Mouse (Mus musculus): ENCODE measurements at regions not wholly inside any gene's neighbourhood (a gene's known extent, or its start where the extent isn't known, plus 50 kb on each side); places are given as distances from the start of the nearest gene placed in this dataset.

DNA sequence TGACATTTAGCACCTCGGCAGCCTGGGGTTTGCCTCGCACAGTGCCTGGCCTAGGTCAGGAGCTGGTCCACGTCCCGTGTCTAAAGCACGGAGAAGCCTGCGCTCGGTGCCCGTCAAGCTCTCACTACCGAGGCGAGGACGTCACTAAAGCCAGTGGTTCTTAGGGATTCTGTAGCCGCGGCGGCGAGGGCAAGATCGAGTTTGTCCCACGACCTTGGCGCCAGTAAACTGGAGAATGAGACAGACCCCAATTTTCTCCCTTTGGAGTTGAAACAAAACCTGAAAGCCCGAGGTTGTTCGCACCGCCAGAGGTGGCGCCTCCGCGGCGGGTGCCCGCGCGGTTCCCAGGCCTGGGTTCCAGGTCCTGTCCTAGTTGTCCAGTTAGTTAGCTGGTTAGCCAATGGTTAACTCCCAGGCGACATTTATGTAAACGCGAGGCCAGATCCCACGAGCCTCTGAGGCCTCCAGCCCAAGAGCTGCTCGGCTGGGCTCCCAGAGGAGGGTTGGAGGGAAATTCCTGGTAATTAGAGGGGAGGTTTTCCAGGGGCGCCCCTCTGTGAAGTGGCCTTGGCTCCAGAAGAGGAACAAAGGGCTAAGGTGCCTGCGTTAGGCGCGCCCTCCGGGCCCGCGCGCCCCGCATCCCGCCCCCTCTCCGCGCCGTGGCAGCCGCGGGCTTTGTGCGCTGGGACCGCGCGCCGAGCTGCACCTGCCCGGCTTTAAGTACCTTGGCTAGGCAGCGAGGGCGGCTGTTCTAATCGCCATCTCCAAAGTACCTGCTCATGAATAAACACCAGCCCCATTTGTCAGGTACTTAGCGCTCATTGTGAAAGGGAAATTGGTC is 74.0 kb downstream of the Rhcg start:
- DNase-seq: no peak

DNA sequence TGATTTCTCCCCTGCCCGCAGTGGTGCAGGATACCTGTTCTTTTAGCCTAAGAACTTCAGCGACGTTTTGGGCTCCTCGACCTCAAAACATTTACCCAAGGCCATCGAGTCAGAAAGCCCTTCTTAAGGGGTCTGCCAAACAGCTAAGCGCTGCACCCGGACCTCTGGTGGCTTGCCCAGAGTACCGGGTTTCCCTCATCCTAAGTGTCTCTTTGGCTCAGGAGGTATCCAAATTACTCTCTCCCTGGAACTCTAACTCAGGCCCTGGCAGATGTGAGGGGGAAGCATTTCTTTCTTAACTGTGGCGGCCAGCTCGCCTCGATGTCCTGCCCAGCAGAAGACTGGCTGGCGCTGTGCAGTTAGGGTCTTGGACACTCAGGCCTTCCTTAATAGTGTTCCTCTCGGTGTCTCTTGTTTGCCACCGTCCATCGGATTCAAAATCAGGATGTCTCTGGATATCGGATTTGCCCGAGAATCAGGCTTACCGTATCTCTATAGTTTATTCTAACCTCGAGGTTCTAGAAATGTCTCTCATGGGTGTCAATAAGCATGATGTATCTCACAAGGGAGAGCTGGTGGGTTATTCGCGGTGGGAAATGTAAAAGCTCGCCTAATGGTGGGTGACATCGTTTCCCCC is 75.0 kb downstream of the Rhcg start:
- DNase-seq: no peak

DNA sequence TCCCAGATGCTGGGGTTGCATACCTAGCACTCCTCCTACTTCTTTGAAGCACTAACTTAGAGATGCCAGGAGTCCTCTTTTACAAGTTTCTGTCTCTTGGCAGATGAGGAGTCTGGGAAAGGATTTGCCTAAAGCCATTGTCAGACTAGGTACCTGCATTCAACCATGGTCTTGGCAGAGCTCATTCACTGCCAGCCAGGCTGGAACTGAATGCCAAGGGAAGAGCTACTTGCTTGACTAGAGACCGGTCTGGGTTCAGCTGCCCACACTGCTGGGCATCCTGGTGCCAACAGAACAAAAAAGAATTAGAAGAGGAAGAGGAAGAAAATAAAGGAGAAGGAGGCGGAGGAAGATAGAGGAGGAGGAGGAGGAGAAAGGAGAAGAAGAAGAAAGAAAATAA is 74.1 kb upstream of the Polg start:
- DNase-seq: no peak

DNA sequence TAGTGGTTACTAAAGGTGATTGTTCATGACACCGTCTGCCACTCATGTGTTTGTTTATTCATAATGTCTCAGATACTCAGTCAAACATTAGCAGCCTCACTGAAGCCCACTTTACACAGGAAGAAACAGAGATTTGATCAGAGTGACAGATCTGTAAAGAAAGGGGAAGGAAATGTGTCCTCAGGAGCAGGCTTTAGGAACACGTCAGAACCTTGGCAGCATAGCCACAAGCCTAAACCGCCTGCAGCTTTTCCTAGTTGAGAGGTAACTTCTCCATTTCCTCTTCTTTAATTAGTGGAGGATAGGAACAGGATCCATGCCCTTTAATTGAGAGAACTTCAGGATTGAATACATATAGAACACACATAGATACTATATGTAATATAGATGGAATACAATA is 73.3 kb upstream of the Polg start:
- DNase-seq: no peak

DNA sequence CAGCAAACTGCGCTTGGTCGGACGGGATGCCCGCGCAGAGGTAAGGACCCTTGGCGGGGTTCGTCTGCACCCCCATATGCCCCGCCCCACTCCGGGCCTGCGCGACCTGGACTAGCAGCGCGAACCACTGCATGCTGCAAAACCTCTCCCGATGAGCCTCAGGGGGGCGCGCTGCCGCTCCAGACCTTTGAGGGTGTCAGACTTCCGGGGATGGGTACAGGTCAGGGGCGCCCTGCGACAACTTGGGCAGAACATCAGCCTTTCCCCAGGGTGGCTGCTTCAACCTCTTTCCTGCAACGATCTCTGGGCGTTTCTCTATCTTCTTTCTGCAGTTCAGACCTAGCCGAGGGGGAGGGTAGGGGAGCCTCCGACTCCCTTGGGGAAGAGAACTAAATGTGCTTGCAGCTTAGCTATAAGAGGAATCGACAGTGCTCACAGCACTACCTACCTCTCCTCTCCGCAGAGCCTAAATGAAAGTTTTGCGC is 70.0 kb upstream of the Polg start:
- no peak for DNase-seq

DNA sequence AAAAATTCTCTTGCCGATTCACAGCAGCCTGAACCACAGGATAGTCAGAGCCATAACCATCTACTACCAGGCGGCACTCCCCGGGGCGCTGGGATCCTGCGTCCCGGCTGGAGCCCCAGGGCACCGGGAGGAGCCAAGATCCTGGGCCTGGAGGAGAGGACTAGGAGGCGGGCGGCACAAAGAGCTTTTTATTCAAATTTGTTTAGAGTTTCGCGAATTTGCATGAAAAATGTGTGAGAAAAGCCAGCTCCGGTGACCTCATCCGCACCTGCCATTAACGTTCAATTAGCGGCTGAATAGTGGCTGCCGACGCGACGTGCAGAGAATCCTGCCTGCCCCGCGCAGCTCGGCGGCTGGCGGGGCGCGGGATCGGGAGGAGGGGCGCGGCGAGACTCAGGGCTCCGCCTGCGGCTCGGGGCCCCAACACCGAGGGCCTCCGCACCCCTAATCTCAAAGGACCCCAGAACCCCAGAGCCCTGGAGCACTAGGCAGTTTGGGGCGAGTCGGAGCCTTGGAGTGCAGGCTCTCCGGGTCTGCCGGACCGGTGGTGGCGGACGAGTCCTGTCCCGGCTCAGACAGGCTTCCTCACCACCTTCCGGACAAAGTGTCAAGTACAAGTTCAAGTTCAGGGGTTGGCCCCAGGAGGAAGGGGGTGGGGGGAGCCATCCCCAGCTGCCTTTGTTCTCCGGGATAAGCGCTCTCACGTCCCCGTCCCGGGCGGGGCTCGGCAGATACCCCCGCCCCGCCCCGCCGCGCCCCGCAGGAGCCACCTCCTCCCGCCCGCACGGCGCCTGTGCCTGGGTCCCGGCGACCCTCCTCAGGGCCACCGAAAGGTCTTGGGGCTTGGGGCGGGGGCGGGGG is 69.3 kb upstream of the Polg start:
- peak in 1 of 2 experiments; percentile 13 for DNase-seq

DNA sequence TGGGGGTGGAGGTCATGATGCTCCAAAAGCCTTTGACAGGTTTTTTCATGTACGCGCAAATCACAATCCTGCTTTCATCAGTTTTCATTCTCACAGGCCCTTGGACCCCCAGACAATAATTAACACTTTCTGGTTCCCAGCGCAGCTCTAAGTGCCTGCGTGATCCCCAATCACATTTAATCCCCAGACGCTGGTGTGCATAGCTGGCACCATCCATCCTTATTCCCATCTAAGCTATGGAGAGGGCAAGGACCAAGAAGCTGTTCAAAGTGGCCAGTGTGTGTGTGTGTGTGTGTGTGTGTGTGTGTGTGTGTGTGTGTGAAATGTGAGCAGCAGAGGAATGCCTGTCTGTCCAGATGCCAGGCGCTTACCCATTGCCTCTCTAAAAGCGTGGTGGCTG is 68.7 kb upstream of the Polg start:
- no peak for DNase-seq

DNA sequence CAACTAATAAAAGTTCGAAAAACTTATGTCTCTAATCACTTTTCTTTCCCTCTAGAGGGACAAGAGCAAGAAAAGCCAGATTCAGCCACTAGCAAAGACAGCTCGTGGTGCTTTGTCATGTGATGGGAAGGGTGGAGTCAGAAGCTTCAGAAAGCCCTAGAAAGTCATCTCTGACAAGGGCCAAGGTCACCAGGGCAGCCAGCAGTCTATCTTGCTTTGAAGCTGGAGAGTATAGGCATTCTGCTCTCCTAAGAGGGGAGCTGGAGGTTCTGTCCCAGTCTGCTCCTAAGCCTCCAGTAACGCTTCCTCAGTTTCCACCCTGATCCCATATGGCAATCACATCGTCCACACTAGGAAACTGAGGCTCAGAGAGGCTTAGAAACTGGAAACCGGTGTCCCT is 68.2 kb upstream of the Polg start:
- DNase-seq: no peak

DNA sequence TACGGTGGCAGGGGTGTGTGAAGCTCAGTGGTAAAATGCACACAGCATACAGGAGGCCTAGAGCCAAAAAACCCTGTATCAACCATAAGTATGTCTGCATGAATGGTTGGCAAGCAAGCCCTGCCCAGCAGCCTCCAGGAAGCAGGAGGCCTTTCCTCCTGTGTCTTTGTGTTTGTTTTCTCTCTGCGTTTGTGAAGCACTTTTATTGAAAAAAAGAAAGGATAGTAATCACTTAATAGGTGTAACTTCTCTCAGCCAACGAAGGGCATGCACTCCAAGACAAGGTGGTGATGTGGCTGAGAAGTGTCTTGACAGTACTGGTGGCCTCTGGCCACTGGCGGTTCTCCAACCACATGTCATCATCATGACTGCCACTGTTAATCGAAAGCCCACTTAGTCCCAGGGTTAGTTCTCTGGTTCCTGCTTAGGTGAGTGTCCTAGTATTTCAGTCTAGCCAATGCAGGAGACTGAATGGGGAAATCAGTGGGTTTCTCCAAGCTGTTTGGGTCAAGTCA is 66.5 kb upstream of the Polg start:
- DNase-seq: no peak

DNA sequence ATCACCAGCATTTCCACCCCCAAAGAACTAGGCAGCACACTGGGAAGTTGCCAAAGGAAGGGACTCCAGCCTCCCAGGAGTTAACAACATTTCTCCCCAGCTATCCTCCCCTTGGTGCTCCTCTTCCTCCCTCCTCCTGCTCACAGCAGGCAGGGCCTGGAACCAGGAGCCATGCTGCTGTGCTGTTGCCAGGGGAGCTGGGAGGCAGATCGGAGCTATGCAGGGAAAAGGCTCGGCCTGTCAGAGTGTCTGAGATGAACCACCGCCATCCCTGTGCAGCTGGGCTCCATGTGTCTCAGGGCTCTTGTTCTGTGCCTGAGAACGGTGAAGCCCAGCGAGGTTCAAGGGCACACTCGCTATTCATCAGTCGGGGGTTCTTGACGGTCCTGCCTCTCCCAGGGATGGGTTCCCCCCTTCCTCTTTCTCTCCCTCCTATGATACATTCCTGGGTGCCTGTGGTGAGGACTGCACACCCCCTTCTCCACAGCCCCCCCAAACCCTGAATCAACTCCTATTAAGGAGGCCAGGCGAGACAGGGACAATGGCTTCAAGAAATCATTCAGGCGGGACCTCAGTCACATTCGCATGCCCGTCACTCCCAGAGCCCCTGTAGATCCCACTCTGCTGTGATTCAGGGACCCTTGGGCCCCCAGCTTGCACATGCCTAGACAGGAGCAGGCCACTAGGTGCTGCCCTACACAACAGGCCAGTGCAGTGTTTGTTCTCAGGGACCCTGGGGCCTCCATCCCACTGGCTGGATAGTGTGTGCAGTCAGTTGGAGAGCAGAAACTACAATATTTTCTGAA is 65.6 kb upstream of the Polg start:
- DNase-seq: no peak

DNA sequence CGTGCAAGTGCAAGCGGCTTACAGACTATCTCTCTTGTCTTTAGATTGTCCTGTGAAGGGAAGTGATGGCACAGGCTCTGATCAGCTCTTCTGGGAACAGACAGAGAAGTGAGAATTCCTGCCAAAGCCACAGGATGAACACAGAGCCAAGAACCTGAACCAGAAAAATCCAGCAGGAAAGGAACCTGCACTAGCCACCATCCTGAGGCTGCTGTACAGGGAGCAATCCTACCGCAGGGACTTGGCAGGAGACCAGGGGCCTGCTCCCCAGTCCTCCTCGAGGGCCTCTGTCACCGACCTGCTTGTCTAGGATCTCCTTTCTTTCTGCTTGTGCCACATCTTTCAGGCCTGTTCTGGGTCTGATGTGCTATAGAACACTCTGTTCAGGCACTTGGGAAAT is 65.0 kb upstream of the Polg start:
- no peak for DNase-seq

DNA sequence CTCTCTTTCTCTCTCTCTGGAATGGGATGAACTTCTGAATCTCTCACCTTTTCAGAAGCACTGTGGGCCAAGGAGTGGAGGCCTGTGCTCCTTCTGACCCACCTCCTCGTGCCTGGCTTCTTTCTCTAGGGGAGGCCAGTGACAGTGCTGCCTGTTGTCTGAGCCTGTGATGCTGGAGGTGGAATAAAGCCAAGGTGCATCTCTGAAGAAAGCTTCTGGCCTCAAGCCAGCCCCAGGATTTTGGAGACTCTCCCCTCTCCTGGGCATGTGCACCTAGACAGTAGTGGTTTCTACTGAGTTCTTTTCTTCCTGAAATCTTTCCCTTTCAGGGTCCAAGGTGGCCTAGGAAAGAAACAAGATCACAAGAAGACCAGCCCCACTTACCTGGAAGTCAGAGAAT is 63.3 kb upstream of the Polg start:
- DNase-seq: no peak

DNA sequence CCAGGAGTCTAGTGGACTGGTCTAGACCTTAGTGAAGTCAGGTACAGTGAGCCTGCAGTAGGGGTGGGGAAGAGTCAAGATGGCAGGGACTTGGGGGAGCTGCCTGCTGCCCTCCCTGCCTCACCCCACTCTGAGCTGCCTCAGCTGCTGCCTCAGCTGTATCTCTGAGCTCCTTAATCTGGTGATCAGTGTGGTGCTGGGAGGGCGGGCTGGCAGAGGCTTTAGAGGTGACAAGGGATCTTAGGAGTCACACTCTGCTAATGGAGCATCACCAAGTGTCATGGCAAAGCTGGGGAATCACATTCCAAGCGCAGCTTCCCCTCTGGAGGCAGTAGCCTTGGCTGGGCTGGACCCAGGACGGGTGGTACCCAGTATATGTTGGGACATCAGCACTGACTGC is 61.8 kb upstream of the Polg start:
- no peak for DNase-seq

DNA sequence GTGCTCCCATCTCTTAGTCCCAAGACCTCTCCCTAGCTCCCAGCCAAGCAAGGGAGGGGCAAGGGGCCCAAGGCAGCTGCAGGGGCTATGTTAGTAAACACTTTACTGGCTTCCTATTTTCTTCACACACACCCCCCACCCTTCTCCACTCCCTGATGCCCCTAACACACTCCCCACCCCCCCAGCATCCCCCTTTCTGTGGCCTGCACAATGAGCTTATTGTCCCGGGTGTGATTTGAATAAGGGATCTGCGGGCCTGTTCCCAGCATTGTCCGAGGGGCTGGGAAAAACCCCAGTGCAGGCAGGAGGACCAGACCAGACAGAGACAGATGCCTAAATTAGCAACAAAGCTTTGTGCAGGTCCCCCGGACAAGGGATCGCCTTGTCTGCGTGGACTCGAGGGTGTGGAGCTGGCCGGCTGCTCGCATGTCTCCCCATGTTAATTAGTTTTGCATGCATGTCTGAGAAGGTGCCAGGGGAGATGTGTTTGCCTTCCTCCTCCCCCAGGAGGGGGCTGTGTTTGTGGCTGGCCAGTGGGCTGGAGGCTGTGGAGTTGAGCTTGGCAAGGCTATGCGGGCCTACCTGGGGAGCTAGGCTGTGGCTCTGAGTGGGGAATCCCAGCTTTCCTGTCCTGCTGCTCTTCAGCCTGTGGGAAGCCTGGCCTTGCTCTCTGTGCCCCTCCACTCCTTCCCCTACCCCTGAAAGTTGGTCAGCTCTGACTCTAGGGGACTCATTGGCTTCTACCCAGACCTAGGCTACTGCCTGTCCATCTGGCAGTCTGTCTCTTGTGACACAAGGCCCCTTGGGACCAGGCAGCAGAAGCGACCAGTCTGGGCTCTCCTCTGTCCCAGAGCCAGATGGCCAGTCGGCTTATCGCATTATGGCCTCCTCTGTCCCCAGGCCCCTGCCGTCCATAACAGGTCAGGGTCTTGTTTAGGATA is 59.8 kb upstream of the Polg start:
- DNase-seq: no peak

DNA sequence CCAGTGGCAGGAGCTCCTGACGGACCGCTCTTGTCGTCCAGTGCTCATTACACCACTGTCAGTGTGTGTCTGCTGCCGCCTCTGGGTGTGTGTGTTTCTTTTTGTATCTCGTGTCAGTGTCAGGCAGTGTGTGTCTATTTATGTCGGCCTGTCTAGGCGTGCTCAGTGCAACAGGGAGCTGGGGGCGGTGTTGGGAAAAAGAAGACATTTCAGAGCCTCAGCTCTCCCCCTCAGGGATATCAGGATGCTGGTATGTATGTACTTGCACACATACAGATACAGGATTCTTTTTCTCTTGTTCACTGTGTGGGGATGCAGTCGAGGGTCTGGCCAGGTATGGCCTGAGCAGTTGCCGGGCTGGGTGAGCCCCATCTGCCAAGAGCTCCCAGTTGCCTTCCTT is 58.8 kb upstream of the Polg start:
- DNase-seq: no peak

DNA sequence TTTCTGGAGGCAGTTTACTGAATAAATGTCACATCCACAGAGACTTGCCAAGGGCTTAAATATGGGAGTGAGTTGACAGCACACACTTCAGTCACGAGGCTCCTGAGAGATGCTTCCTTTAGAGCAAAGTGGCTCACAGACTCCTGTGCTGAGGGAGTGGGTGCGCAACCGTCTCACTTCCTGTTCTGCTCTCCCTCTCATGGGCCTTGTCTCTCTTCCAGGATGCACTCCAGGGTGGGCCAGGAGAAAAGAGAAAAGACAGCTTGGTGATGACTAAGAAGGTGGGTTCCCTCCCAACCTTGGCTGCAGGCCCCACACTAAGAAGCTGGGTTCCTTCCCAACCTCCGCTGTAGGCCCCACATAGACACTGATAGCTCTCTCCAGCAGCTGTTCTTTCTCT is 57.5 kb upstream of the Polg start:
- DNase-seq: no peak

DNA sequence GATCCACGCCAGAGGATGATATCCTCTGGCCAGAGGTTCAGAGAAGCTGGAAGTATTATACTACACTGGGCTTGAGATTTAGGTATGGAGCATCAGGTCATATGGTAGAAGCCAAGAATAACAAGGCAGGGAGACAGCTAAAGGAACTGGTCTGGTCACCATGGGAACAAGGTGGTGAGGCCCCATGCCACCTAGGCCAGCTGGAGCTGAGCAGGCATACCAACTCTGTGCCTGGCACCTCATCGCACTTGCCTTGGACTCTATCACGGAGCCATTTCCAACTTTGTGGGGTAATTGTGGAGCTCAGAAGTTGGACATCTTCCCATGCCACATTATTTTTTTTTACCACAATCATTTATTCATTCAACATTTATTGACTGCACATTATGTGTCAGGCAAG is 55.9 kb upstream of the Polg start:
- no peak for DNase-seq

DNA sequence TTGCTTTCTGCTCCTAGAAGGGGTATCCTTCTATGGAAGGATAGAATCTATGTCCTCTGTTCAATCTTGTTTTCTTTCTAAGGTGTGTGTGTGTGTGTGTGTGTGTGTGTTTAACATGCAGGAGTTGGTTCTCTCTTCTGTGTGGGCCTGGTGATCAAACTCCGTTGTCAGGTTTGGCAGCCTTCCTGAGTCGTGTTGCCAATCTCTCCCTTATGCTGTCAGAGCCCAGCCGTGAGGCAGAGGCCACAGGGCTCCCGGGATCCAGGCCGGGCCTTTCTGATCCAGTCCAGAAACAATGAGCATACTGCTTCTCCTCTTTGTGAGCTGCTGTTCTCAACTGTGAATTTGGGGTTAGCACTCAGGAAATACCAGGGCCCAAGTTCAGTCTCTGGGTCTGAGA is 55.1 kb upstream of the Polg start:
- DNase-seq: no peak

DNA sequence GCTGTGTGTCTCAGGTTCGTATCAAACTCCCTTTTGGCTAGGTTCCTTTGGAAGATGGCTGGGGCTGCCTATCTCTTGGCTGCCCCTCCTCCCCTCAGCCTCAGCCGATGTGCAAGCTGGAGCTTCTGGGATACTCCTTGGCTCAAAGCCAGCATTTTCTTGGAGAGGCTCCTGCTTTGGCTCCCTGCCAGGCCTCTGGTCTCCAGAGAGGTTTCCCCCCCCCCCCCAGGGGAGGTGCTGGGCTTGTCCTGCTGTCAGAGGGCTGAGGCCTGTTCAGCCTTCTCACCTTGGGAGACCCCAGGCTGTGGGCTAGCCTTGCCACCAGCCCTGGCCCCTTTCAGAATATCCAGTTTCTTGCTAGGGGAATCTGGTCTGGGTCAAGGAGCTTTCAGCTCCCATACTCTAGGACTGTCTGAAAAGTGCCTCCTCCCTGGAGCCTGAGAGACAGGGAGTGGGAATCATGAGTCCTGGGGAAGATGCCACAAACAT is 54.1 kb upstream of the Polg start:
- peak; percentile 18 to 35 for DNase-seq

DNA sequence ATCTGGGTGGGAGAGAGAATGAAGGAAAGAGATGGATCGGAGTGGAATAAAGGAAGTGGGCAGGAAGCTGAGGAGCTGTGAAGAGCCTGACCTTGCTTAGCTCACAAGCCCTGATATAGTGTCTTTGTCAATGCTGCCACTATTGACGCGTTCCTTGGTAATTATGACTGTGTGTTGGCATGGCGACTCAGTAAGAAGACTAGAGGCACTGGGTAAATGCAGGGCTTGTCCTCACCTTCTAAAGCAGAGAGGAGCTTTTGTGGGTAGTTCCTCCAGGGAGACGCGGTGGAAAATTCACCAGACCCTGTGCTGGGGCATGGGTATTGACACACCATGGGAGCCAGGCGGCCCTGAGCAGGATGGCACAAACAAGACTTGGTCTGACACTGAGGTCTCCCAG is 52.8 kb upstream of the Polg start:
- DNase-seq: no peak
